Mouse (Mus musculus) megakaryocyte-erythroid progenitor cell, adult 5-6 weeks (primary cell): ENCODE results near the gene Vkorc1. TPM values are rescaled to one million over a fixed set of nuclear protein-coding genes. Genes with fewer than 3 reads are reported as not detected.

Source experiments
- total RNA-seq, 2 experiments: library from RNA; stranded (forward) in 1 of 2; stranded (reverse) in 1 of 2; fragments of 200-1000, 215-1000 nt in 1 of 2; fragments of >200 nt in 1 of 2; fragmentation: Nextera tagmentation in 1 of 2; gene quantifications; 2 replicates each; pipeline ENCODE4 v1.2.3; 2014 to 2017

The Vkorc1 gene
- total RNA-seq, 2 experiments from 2014 or later, result 25.4 to 72.8 TPM

Other genes with a start within 250 kb of the Vkorc1 start
- gene Bcl7c, start 186.7 kb downstream of the Vkorc1 start, total RNA-seq (2014; fragmentation: Nextera tagmentation), result 84.1 and 94.3 TPM in 2 replicates
- gene Bcl7c, start 186.7 kb downstream of the Vkorc1 start, total RNA-seq (2017), result 51.3 and 61.0 TPM in 2 replicates
- gene Ctf1, start 182.9 kb downstream of the Vkorc1 start, total RNA-seq (2014; fragmentation: Nextera tagmentation), result 4.2 and 5.5 TPM in 2 replicates
- gene Ctf1, start 182.9 kb downstream of the Vkorc1 start, total RNA-seq (2017), result 1.9 and 3.0 TPM in 2 replicates
- not detected in 2 replicates for gene Ctf2, start 163.5 kb downstream of the Vkorc1 start, total RNA-seq (2014; fragmentation: Nextera tagmentation)
- gene Ctf2, start 163.5 kb downstream of the Vkorc1 start, total RNA-seq (2017), result not detected in 2 replicates
- 11.6 and 14.2 TPM in 2 replicates for gene Fbxl19, start 151.1 kb downstream of the Vkorc1 start, total RNA-seq (2014; fragmentation: Nextera tagmentation)
- gene Fbxl19, start 151.1 kb downstream of the Vkorc1 start, total RNA-seq (2017), result 12.2 and 12.5 TPM in 2 replicates
- gene Orai3, start 125.8 kb downstream of the Vkorc1 start, total RNA-seq (2014; fragmentation: Nextera tagmentation), result 23.4 and 29.5 TPM in 2 replicates
- 21.0 and 22.9 TPM in 2 replicates for gene Orai3, start 125.8 kb downstream of the Vkorc1 start, total RNA-seq (2017)
- 83.0 and 94.4 TPM in 2 replicates for gene Setd1a, start 118.9 kb downstream of the Vkorc1 start, total RNA-seq (2014; fragmentation: Nextera tagmentation)
- 10.6 and 19.5 TPM in 2 replicates for gene Setd1a, start 118.9 kb downstream of the Vkorc1 start, total RNA-seq (2017)
- 1.0 TPM in 1 of 2 replicates, not detected in the other for gene Gm49388, start 110.0 kb downstream of the Vkorc1 start, total RNA-seq (2014; fragmentation: Nextera tagmentation)
- 0.85 TPM in 1 of 2 replicates, not detected in the other for gene Gm49388, start 110.0 kb downstream of the Vkorc1 start, total RNA-seq (2017)
- gene Hsd3b7, start 95.0 kb downstream of the Vkorc1 start, total RNA-seq (2014; fragmentation: Nextera tagmentation), result 38.9 and 56.1 TPM in 2 replicates
- gene Hsd3b7, start 95.0 kb downstream of the Vkorc1 start, total RNA-seq (2017), result 16.8 and 60.3 TPM in 2 replicates
- 67.0 and 84.7 TPM in 2 replicates for gene Stx4a, start 71.3 kb downstream of the Vkorc1 start, total RNA-seq (2014; fragmentation: Nextera tagmentation)
- 31.5 and 44.7 TPM in 2 replicates for gene Stx4a, start 71.3 kb downstream of the Vkorc1 start, total RNA-seq (2017)
- gene Stx1b, start 71.1 kb downstream of the Vkorc1 start, total RNA-seq (2014; fragmentation: Nextera tagmentation), result 0.10 and 3.0 TPM in 2 replicates
- 0.19 and 4.3 TPM in 2 replicates for gene Stx1b, start 71.1 kb downstream of the Vkorc1 start, total RNA-seq (2017)
- 32.4 and 38.3 TPM in 2 replicates for gene Zfp646, start 19.4 kb downstream of the Vkorc1 start, total RNA-seq (2014; fragmentation: Nextera tagmentation)
- 36.9 and 43.3 TPM in 2 replicates for gene Zfp646, start 19.4 kb downstream of the Vkorc1 start, total RNA-seq (2017)
- gene Zfp668, start 18.8 kb downstream of the Vkorc1 start, total RNA-seq (2014; fragmentation: Nextera tagmentation), result 9.3 and 12.8 TPM in 2 replicates
- gene Zfp668, start 18.8 kb downstream of the Vkorc1 start, total RNA-seq (2017), result 2.3 and 2.8 TPM in 2 replicates
- gene Prss53, start 4.6 kb downstream of the Vkorc1 start, total RNA-seq (2014; fragmentation: Nextera tagmentation), result 0.81 TPM in 1 of 2 replicates, not detected in the other
- not detected in 2 replicates for gene Prss53, start 4.6 kb downstream of the Vkorc1 start, total RNA-seq (2017)
- not detected in 2 replicates for gene Gm21974, start 163 bp downstream of the Vkorc1 start, total RNA-seq (2014; fragmentation: Nextera tagmentation)
- not detected in 2 replicates for gene Gm21974, start 163 bp downstream of the Vkorc1 start, total RNA-seq (2017)
- 76.8 and 85.0 TPM in 2 replicates for gene Bckdk, start 8.5 kb upstream of the Vkorc1 start, total RNA-seq (2014; fragmentation: Nextera tagmentation)
- 32.4 and 62.8 TPM in 2 replicates for gene Bckdk, start 8.5 kb upstream of the Vkorc1 start, total RNA-seq (2017)
- 32.7 and 37.9 TPM in 2 replicates for gene Kat8, start 16.9 kb upstream of the Vkorc1 start, total RNA-seq (2014; fragmentation: Nextera tagmentation)
- gene Kat8, start 16.9 kb upstream of the Vkorc1 start, total RNA-seq (2017), result 27.0 and 35.8 TPM in 2 replicates
- gene Prss8, start 34.5 kb upstream of the Vkorc1 start, total RNA-seq (2014; fragmentation: Nextera tagmentation), result not detected in 2 replicates
- gene Prss8, start 34.5 kb upstream of the Vkorc1 start, total RNA-seq (2017), result not detected in 2 replicates
- 2.8 and 9.8 TPM in 2 replicates for gene Prss36, start 51.1 kb upstream of the Vkorc1 start, total RNA-seq (2014; fragmentation: Nextera tagmentation)
- 2.5 and 3.4 TPM in 2 replicates for gene Prss36, start 51.1 kb upstream of the Vkorc1 start, total RNA-seq (2017)
- 315 and 387 TPM in 2 replicates for gene Fus, start 71.8 kb upstream of the Vkorc1 start, total RNA-seq (2014; fragmentation: Nextera tagmentation)
- 61.4 and 85.2 TPM in 2 replicates for gene Fus, start 71.8 kb upstream of the Vkorc1 start, total RNA-seq (2017)
- gene Pycard, start 98.2 kb upstream of the Vkorc1 start, total RNA-seq (2014; fragmentation: Nextera tagmentation), result 41.8 and 56.1 TPM in 2 replicates
- gene Pycard, start 98.2 kb upstream of the Vkorc1 start, total RNA-seq (2017), result 10.2 and 10.6 TPM in 2 replicates
- not detected in 2 replicates for gene Trim72, start 108.3 kb upstream of the Vkorc1 start, total RNA-seq (2014; fragmentation: Nextera tagmentation)
- 0.52 TPM in 1 of 2 replicates, not detected in the other for gene Trim72, start 108.3 kb upstream of the Vkorc1 start, total RNA-seq (2017)
- gene Itgam, start 167.0 kb upstream of the Vkorc1 start, total RNA-seq (2014; fragmentation: Nextera tagmentation), result 3.2 TPM in 1 of 2 replicates, not detected in the other
- 0.95 and 2.3 TPM in 2 replicates for gene Itgam, start 167.0 kb upstream of the Vkorc1 start, total RNA-seq (2017)
- not detected in 2 replicates for gene Gm49368, start 167.1 kb upstream of the Vkorc1 start, total RNA-seq (2014; fragmentation: Nextera tagmentation)
- not detected in 2 replicates for gene Gm49368, start 167.1 kb upstream of the Vkorc1 start, total RNA-seq (2017)
- 0.92 TPM in 1 of 2 replicates, not detected in the other for gene Itgax, start 233.9 kb upstream of the Vkorc1 start, total RNA-seq (2014; fragmentation: Nextera tagmentation)
- 0.46 and 2.7 TPM in 2 replicates for gene Itgax, start 233.9 kb upstream of the Vkorc1 start, total RNA-seq (2017)